Comparison of ENCODE assay signal across 10 mouse cellular contexts in genomic region chr10:22036256-22036655, GRCm38 (mm10). TPM values are rescaled to one million over a fixed set of nuclear protein-coding genes. Genes with fewer than 3 reads are reported as not detected.
DNase-seq lines count a peak whose midpoint lies in the region; ATAC-seq lines count a peak whose summit lies in the region.
"Not testable (repeated sequence)": the region's sequence is repeated elsewhere in the genome, so short reads cannot be mapped to it uniquely, and the experiment has no call there.
"Had no signal": no experiment of that assay in that cellular context is flagged by ENCODE, and none has a peak within 500 bp of the region (broad histone marks: within the 10 kb centered on the region; RNA-seq: fewer than 3 reads in every experiment).

No protein-coding gene starts in this region.

- H3K4me3 ChIP-seq in midbrain, embryonic 11.5 days (ENCODE audit: low read depth, low read length): not testable (repeated sequence)

- not testable (repeated sequence) for ATAC-seq in midbrain, embryonic 11.5 days (ENCODE audit: low FRiP score)

- not testable (repeated sequence) for H3K9ac ChIP-seq in midbrain, embryonic 11.5 days (ENCODE audit: low read length)

- intact Hi-C loops in left cerebral cortex, postnatal 25 days (cut with DNase I): loop anchor here (5.0 kb wide), 1 partner anchor 126 kb away; no protein-coding TSS in a partner anchor

- H3K36me3 ChIP-seq in midbrain, embryonic 11.5 days (ENCODE audit: control insufficient read depth, insufficient read depth, low read length): not testable (repeated sequence)

- H3K27ac ChIP-seq in midbrain, embryonic 11.5 days (ENCODE audit: low read depth, low read length): not testable (repeated sequence)

- DNase-seq in adrenal gland, postnatal 14 days: peak; percentile 53
- peak; percentile 59 for DNase-seq in embryo, embryonic 11 days
- DNase-seq in heart, adult 11 months: peak; percentile 88
- peak; percentile 72 for DNase-seq in kidney, adult 9 months
- peak; percentile 40 to 59 for DNase-seq in left cerebral cortex, postnatal 25 days (ENCODE audit: low spot score in 2 of 2)
- DNase-seq in midbrain, embryonic 11.5 days (ENCODE audit: low spot score, missing footprints): peak; percentile 94
- DNase-seq in spleen, postnatal 4 days (ENCODE audit: low spot score in 2 of 2): peak; percentile 41 to 71

- WGBS in midbrain, embryonic 11.5 days: 11% methylated on average over 3 of the region's 3 CpGs

- not testable (repeated sequence) for H3K27me3 ChIP-seq in midbrain, embryonic 11.5 days (ENCODE audit: control insufficient read depth, insufficient read depth, low read length)

- not testable (repeated sequence) for H3K4me1 ChIP-seq in midbrain, embryonic 11.5 days (ENCODE audit: control insufficient read depth, insufficient read depth, low read length)

- not testable (repeated sequence) for H3K4me2 ChIP-seq in midbrain, embryonic 11.5 days

- H3K9me3 ChIP-seq in midbrain, embryonic 11.5 days (ENCODE audit: control insufficient read depth, low read length): not testable (repeated sequence)

RNA-seq across cellular contexts. Expression of gene 4930444G20Rik, which starts 31.6 kb away (rescaled TPM):
- total RNA-seq in adrenal gland, postnatal 14 days (2021): not detected in 2 replicates
- not detected for total RNA-seq in left cerebral cortex, postnatal 25 days (2021)
- not detected in 2 replicates for polyA plus RNA-seq in midbrain, embryonic 11.5 days (2014; fragmentation: Nextera tagmentation; extraction: Ambion mirVana)
- polyA plus RNA-seq: heart, embryonic 15.5 days; limb, embryonic 12.5 days; midbrain, embryonic 16.5 days had no signal
